Mouse (Mus musculus): Measurements from ENCODE around the gene Ctnnbip1. TPM values are rescaled to one million over a fixed set of nuclear protein-coding genes. Genes with fewer than 3 reads are reported as not detected.

Ctnnbip1 gene
- polyA plus RNA-seq (2014; fragmentation: Illumina TruSeq; extraction: RNeasy Lipid Tissue Mini Kit (QIAGEN cat#74804); ENCODE audit: low read depth, low replicate concordance): 4.2 TPM

DNA sequence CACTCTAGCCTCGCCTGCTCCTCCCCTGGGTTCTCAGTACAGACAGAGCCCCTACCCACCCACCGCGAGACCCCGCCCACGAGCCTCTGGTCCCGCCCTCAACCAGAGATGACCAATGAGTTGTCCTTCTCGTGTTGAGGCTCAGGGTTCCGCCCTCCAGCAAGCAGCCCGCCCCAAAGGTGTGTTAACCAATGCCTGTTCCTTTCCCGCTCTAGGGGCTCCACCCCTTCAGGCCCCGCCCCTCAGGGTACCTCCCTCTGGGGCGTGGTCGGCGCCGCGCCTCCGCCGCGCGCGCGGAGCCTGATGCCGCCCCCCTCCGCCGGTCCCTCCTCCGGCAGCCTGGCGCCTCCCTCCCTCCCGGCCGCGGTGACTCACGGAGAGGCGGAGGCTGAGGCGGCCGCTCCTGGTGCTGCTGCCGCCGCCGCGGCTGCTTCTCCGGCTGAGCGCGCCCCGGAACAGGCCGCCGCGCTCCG is at the start of gene Ctnnbip1:
Gene Ctnnbip1, plus strand, starts transcription at position 369 of the 473 bp plus-strand sequence.

DNA sequence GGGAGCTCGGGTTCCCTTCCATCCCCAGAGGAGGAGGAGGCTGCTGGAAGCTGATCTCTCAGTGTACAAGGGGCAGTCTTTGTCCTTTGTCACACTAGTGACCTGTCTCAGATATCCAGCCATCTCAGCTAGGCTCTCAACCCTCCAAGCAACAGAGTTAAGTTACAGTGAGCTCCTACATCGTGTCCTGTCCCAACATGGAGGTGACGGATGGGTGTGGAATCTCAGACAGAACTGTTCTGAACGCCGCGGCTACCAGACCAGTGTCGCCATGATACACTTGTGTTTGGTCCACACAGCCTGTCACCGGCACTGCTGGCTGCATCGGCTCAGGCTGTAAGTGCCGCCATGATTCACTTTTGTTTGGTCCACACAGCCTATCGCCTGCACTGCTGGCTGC is 41.0 kb upstream of the Ctnnbip1 start, which contains the start of gene Tmem274:
Gene Tmem274, plus strand, starts transcription at position 301 of the 400 bp plus-strand sequence.

DNA sequence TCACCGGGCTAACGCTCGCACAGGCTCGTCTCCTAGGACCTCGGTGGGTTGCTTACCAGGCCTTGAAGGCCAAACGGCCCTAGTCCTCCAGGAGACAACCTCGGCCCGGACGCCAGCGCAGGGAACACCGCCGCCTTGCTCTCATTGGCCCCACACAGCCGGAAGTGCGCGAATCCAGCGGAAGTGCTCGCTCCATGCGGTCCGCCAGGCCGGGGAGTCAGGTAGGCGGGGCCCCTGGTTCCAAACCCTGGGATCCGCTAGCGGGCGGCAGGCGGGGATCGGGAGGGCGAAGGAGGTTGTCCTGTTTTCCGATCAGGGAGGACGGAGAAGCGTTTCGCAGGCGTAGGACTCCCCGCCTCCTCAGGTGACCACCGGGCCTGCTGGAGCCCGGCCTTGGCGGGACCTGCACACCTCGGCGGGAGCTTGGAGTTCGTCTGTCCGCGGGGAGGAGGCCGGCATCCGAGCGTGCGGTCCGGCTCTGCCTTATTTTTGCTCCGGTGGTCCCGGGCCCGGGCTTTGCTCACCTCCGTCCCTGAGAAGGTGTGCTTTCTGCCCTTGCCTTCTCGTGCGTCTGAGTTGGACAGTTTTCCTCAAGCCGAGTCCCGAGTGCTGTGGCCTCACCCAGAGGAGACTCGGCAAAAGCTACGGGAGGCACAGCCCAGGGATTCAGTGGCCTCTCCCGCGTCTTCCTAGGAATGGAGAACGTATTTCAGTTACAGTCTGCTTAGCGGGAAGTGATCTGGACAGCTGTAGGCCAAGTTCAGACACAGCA is 32.8 kb upstream of the Ctnnbip1 start, which contains the start of the genes Nmnat1 and Lzic:
Gene Nmnat1, minus strand, starts transcription at position 150 of the 772 bp plus-strand sequence.
Gene Lzic, plus strand, starts transcription at position 177 of the 772 bp plus-strand sequence.

DNA sequence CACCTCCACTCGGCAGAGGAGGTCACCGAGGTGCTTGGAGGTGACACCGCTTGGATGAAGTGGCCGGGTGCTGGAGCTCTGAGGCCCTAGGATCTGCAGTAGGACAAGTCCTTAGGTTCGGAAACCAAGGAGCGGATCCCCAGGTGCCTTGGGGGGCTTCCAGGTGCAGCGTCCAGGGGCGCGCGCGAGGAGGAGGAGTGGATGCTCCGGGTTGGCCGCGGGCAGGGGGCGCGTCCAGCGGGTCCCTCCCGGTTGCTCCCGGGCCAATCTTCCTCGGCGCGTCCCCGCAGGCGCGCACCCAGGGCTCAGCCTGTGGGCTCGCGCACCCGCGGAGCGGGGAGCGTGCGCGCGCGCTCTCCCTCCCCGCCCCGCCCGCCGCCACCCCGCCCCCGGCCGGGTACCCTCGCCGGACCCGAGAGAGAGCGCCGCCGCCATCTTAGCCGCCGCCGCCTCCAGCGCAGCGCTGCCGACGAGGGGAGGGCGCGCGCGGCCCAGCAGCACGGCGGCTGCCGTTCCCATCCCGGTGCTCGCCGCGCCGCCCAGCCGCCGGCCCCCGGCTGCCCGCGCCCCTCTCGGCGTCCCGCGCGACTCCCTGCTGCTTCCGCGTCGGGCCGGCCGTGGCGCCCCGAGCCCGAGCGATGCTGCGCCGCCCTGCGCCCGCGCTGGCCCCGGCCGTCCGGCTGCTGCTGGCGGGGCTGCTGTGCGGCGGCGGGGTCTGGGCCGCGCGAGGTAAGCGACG is 68.2 kb downstream of the Ctnnbip1 start, which contains the start of gene Clstn1:
Gene Clstn1, plus strand, starts transcription at position 425 of the 739 bp plus-strand sequence.

Other genes with a start within 250 kb of the Ctnnbip1 start
- 50.4 TPM for gene Kif1b, start 210.5 kb upstream of the Ctnnbip1 start, polyA plus RNA-seq (2014; fragmentation: Illumina TruSeq; extraction: RNeasy Lipid Tissue Mini Kit (QIAGEN cat#74804); ENCODE audit: low read depth, low replicate concordance)
- gene Ube4b, start 91.5 kb upstream of the Ctnnbip1 start, polyA plus RNA-seq (2014; fragmentation: Illumina TruSeq; extraction: RNeasy Lipid Tissue Mini Kit (QIAGEN cat#74804); ENCODE audit: low read depth, low replicate concordance): 14.0 TPM
- not detected for gene Rbp7, start 63.3 kb upstream of the Ctnnbip1 start, polyA plus RNA-seq (2014; fragmentation: Illumina TruSeq; extraction: RNeasy Lipid Tissue Mini Kit (QIAGEN cat#74804); ENCODE audit: low read depth, low replicate concordance)
- not detected for gene Tmem274, start 40.9 kb upstream of the Ctnnbip1 start, polyA plus RNA-seq (2014; fragmentation: Illumina TruSeq; extraction: RNeasy Lipid Tissue Mini Kit (QIAGEN cat#74804); ENCODE audit: low read depth, low replicate concordance)
- gene Nmnat1, start 33.0 kb upstream of the Ctnnbip1 start, polyA plus RNA-seq (2014; fragmentation: Illumina TruSeq; extraction: RNeasy Lipid Tissue Mini Kit (QIAGEN cat#74804); ENCODE audit: low read depth, low replicate concordance): 4.8 TPM
- gene Lzic, start 33.0 kb upstream of the Ctnnbip1 start, polyA plus RNA-seq (2014; fragmentation: Illumina TruSeq; extraction: RNeasy Lipid Tissue Mini Kit (QIAGEN cat#74804); ENCODE audit: low read depth, low replicate concordance): 5.9 TPM
- 0.40 TPM for gene Clstn1, start 68.2 kb downstream of the Ctnnbip1 start, polyA plus RNA-seq (2014; fragmentation: Illumina TruSeq; extraction: RNeasy Lipid Tissue Mini Kit (QIAGEN cat#74804); ENCODE audit: low read depth, low replicate concordance)
- gene Pik3cd, start 184.3 kb downstream of the Ctnnbip1 start, polyA plus RNA-seq (2014; fragmentation: Illumina TruSeq; extraction: RNeasy Lipid Tissue Mini Kit (QIAGEN cat#74804); ENCODE audit: low read depth, low replicate concordance): 0.32 TPM
- gene Tmem201, start 219.8 kb downstream of the Ctnnbip1 start, polyA plus RNA-seq (2014; fragmentation: Illumina TruSeq; extraction: RNeasy Lipid Tissue Mini Kit (QIAGEN cat#74804); ENCODE audit: low read depth, low replicate concordance): 0.93 TPM

Data from liver, adult 10 weeks (tissue).